Mouse (Mus musculus): ENCODE data around the gene Ntrk1.
A peak's percentile ranks its signal among the peaks of the same experiment; 100 is the strongest.

DNA sequence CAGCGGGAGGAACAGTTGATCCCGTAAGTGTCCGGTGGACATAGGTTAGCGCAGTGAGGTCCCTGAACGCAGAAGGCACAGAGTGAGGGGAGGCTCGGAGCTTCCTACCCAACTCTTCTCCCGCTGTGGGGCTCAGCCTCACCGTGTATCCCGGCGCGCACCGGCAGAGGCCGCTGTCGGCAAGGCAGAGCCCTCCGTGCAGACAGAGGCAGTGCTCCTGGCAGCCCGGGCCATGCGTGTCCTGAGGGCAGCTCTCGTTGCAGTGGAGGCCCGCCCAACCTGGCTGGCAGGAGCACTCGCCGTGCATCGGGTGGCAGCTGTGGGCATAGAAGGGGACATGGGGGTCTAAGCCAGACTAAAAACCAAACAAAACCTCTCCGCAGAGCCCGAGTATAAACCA is 39.0 kb downstream of the Ntrk1 start:
- TF ChIP-seq POLR2A (IDR thresholded peaks at IDR 0.05; ENCODE audit: borderline replicate concordance, extremely low read depth, low read depth, low read length), result no peak
- peak; percentile 77 for TF ChIP-seq CTCF (IDR thresholded peaks at IDR 0.05; ENCODE audit: insufficient read depth, low read length)
